Mouse (Mus musculus) embryonic facial prominence, embryonic 10.5 days (tissue): ENCODE measurements around the gene Plekhm1. TPM values are rescaled to one million over a fixed set of nuclear protein-coding genes. Genes with fewer than 3 reads are reported as not detected.

Experiments
- DNase-seq: peaks from one replicate; pipeline ENCODE4 v3.0.0-alpha.2; 2017; ENCODE audit warnings: low spot score
- H3K27ac ChIP-seq: fragments of 300-500 bp; sonication (generic); replicated peaks from 2 replicates; pipeline ENCODE4 v1.5.1; 2016; ENCODE audit warnings: mild to moderate bottlenecking
- H3K27me3 ChIP-seq: fragments of 300-500 bp; sonication (generic); replicated peaks from 2 replicates; pipeline ENCODE4 v1.6.1; 2016; ENCODE audit warnings: low read depth, mild to moderate bottlenecking; ENCODE audit not compliant: poor library complexity, severe bottlenecking
- H3K36me3 ChIP-seq: fragments of 300-500 bp; sonication (generic); replicated peaks from 2 replicates; pipeline ENCODE4 v1.6.1; 2016; ENCODE audit warnings: mild to moderate bottlenecking, moderate library complexity
- H3K4me1 ChIP-seq: fragments of 300-500 bp; sonication (generic); 2 replicates; pipeline ENCODE4 v1.6.1; 2016
- H3K4me3 ChIP-seq: fragments of 300-500 bp; sonication (generic); 2 replicates; pipeline ENCODE4 v1.5.1; 2016; ENCODE audit warnings: mild to moderate bottlenecking, moderate library complexity
- H3K9me3 ChIP-seq: fragments of 300-500 bp; sonication (generic); 2 replicates; pipeline ENCODE4 v1.6.1; 2016; ENCODE audit warnings: mild to moderate bottlenecking
- WGBS: fragments of 180-500 bp; shearing (Covaris S2); methylation state at CpG from one replicate; pipeline ENCODE4 v1.1.7; 2016; 5-methylcytosine and 5-hydroxymethylcytosine counted together
- polyA plus RNA-seq: library from polyadenylated mRNA; unstranded; fragments of >200 nt; fragmentation: Nextera tagmentation; extraction: Ambion mirVana; gene quantifications from 2 replicates; pipeline ENCODE4 v1.2.1, GENCODE M21; 2016

Gene Plekhm1
- polyA plus RNA-seq, 1 experiment from 2014 or later = 8.1 TPM

GRCm38 (mm10) chr11:103356938-103357670, 55.4 kb downstream of the Plekhm1 start:
- DNase-seq = no peak
- Histone ChIP-seq H3K36me3 (0 out of 2 replicates have a peak, but pooled peaks cover 3% of the 10 kb centered on the region), H3K4me1 (peaks cover 56% of the 10 kb centered on the region), H3K9me3 (peaks cover 9% of the 10 kb centered on the region; the same call in 1 of the 2 replicates), H3K27me3 (peaks cover 76% of the 10 kb centered on the region), H3K27ac (no peak overlapping the region), H3K4me3 (no peak overlapping the region)
- 79% methylated on average over 16 of the region's 16 CpGs for WGBS

GRCm38 (mm10) chr11:103356032-103356571, 56.4 kb downstream of the Plekhm1 start:
- DNase-seq = peak; percentile 16
- H3K27me3 ChIP-seq = peaks cover 66% of the 10 kb centered on the region
- peaks cover 46% of the 10 kb centered on the region for H3K4me1 ChIP-seq
- 0 out of 2 replicates have a peak, but pooled peaks cover 3% of the 10 kb centered on the region for H3K36me3 ChIP-seq
- H3K4me3 ChIP-seq = no peak overlapping the region
- peaks cover 9% of the 10 kb centered on the region; the same call in 1 of the 2 replicates for H3K9me3 ChIP-seq
- 21% methylated on average over 11 of the region's 11 CpGs for WGBS
- no peak overlapping the region; the same call in 1 of the 2 replicates for H3K27ac ChIP-seq

GRCm38 (mm10) chr11:103355251-103355650, 57.2 kb downstream of the Plekhm1 start:
- DNase-seq = peak; percentile 33
- Histone ChIP-seq H3K4me3 (no peak overlapping the region), H3K36me3 (0 out of 2 replicates have a peak, but pooled peaks cover 3% of the 10 kb centered on the region), H3K4me1 (peaks cover 40% of the 10 kb centered on the region), H3K27ac (no peak overlapping the region), H3K27me3 (peaks cover 57% of the 10 kb centered on the region), H3K9me3 (peaks cover 9% of the 10 kb centered on the region; the same call in 1 of the 2 replicates)
- WGBS = 24% methylated on average over 11 of the region's 11 CpGs

GRCm38 (mm10) chr11:103354033-103354432, 58.5 kb downstream of the Plekhm1 start:
- Histone ChIP-seq H3K4me3 (no peak overlapping the region), H3K27me3 (peaks cover 45% of the 10 kb centered on the region), H3K36me3 (0 out of 2 replicates have a peak, but pooled peaks cover 3% of the 10 kb centered on the region), H3K27ac (no peak overlapping the region), H3K9me3 (peaks cover 9% of the 10 kb centered on the region; the same call in 1 of the 2 replicates), H3K4me1 (peaks cover 30% of the 10 kb centered on the region)
- WGBS = 75% methylated on average over 3 of the region's 3 CpGs
- no peak for DNase-seq

GRCm38 (mm10) chr11:103352239-103352814, 60.2 kb downstream of the Plekhm1 start:
- no peak overlapping the region for H3K4me3 ChIP-seq
- H3K9me3 ChIP-seq = peaks cover 9% of the 10 kb centered on the region; the same call in 1 of the 2 replicates
- H3K27ac ChIP-seq = no peak overlapping the region
- H3K4me1 ChIP-seq = peaks cover 23% of the 10 kb centered on the region
- peaks cover 28% of the 10 kb centered on the region for H3K27me3 ChIP-seq
- 0 out of 2 replicates have a peak, but pooled peaks cover 3% of the 10 kb centered on the region for H3K36me3 ChIP-seq
- DNase-seq = no peak
- 81% methylated on average over 5 of the region's 5 CpGs for WGBS

- H3K4me1 ChIP-seq = peaks cover 13% of the 10 kb centered on the region
- peaks cover 13% of the 10 kb centered on the region for H3K27me3 ChIP-seq
- 95% methylated on average over 12 of the region's 12 CpGs for WGBS
- no peak overlapping the region for H3K4me3 ChIP-seq
- DNase-seq = no peak
- H3K36me3 ChIP-seq = 0 out of 2 replicates have a peak, but pooled peaks cover 3% of the 10 kb centered on the region
- no peak overlapping the region for H3K27ac ChIP-seq
- peaks cover 9% of the 10 kb centered on the region; the same call in 1 of the 2 replicates for H3K9me3 ChIP-seq
Measured at GRCm38 (mm10) chr11:103350711-103351315, 61.7 kb downstream of the Plekhm1 start.

- Histone ChIP-seq H3K4me1 (peaks cover 4% of the 10 kb centered on the region; the same call in 1 of the 2 replicates), H3K36me3 (0 out of 2 replicates have a peak, but pooled peaks cover 3% of the 10 kb centered on the region), H3K27me3 (peaks cover 2% of the 10 kb centered on the region), H3K9me3 (peaks cover 9% of the 10 kb centered on the region; the same call in 1 of the 2 replicates), H3K4me3 (no peak overlapping the region), H3K27ac (no peak overlapping the region)
- DNase-seq = no peak
- 84% methylated on average over 2 of the region's 2 CpGs for WGBS
Measured at GRCm38 (mm10) chr11:103349699-103350098, 62.8 kb downstream of the Plekhm1 start.

GRCm38 (mm10) chr11:103346657-103347056, 65.8 kb downstream of the Plekhm1 start:
- Histone ChIP-seq H3K4me1 (peaks cover 7% of the 10 kb centered on the region; the same call in 1 of the 2 replicates), H3K27ac (no peak overlapping the region), H3K36me3 (no peaks in the 10 kb centered on the region), H3K27me3 (no peaks in the 10 kb centered on the region), H3K4me3 (no peak overlapping the region), H3K9me3 (no peaks in the 10 kb centered on the region)
- WGBS = 80% methylated on average over 5 of the region's 5 CpGs
- no peak for DNase-seq

GRCm38 (mm10) chr11:103346236-103346635, 66.3 kb downstream of the Plekhm1 start:
- Histone ChIP-seq H3K9me3 (no peaks in the 10 kb centered on the region), H3K4me1 (peaks cover 7% of the 10 kb centered on the region; the same call in 1 of the 2 replicates), H3K27me3 (no peaks in the 10 kb centered on the region), H3K27ac (no peak overlapping the region), H3K36me3 (no peaks in the 10 kb centered on the region), H3K4me3 (no peak overlapping the region)
- no peak for DNase-seq
- WGBS = 83% methylated on average over 7 of the region's 7 CpGs

GRCm38 (mm10) chr11:103345408-103346091, 66.9 kb downstream of the Plekhm1 start:
- Histone ChIP-seq H3K4me1 (peaks cover 11% of the 10 kb centered on the region), H3K27ac (no peak overlapping the region), H3K27me3 (no peaks in the 10 kb centered on the region), H3K36me3 (no peaks in the 10 kb centered on the region), H3K4me3 (no peak overlapping the region), H3K9me3 (no peaks in the 10 kb centered on the region)
- WGBS = 85% methylated on average over 7 of the region's 7 CpGs
- no peak for DNase-seq

- H3K36me3 ChIP-seq = no peaks in the 10 kb centered on the region
- DNase-seq = no peak
- no peaks in the 10 kb centered on the region for H3K9me3 ChIP-seq
- WGBS = 74% methylated on average over 19 of the region's 19 CpGs
- H3K4me1 ChIP-seq = peaks cover 20% of the 10 kb centered on the region
- H3K4me3 ChIP-seq = no peak overlapping the region
- 0 out of 2 replicates have a peak, but pooled peaks cover 4% of the 10 kb centered on the region for H3K27me3 ChIP-seq
- no peak overlapping the region for H3K27ac ChIP-seq
Measured at GRCm38 (mm10) chr11:103344494-103345332, 67.8 kb downstream of the Plekhm1 start.
